In genomic region chr7:27473835-27474489, GRCm38 (mm10) we compare ENCODE assay signal across 8 mouse cellular contexts. TPM values are rescaled to one million over a fixed set of nuclear protein-coding genes. Genes with fewer than 3 reads are reported as not detected.
DNase-seq lines count a peak whose midpoint lies in the region; ATAC-seq and TF ChIP-seq lines count a peak whose summit lies in the region.

No protein-coding gene starts in this region.

- peak overlapping the region; percentile 81 for H3K4me2 ChIP-seq in heart, embryonic 11.5 days
- peak overlapping the region; percentile 86 for H3K4me2 ChIP-seq in CH12.LX (ENCODE audit: insufficient read depth, low read depth, poor library complexity, severe bottlenecking)
- H3K4me2 ChIP-seq in forebrain, embryonic 11.5 days (ENCODE audit: low read depth, low read length, severe bottlenecking) = peak overlapping the region; percentile 70
- H3K4me2 ChIP-seq in liver, embryonic 13.5 days = peak overlapping the region; percentile 79

- H3K4me3 ChIP-seq in heart, embryonic 11.5 days (ENCODE audit: low read depth, low read length) = peak overlapping the region; percentile 85
- peak overlapping the region; percentile 74 to 99 (median 85) for H3K4me3 ChIP-seq in CH12.LX (replicated peaks in 1 of 3; ENCODE audit: low read depth in 2 of 3, low read length in 2 of 3, poor library complexity in 1 of 3)
- peak overlapping the region; percentile 76 for H3K4me3 ChIP-seq in forebrain, embryonic 11.5 days (ENCODE audit: low read depth, low read length)
- H3K4me3 ChIP-seq in liver, embryonic 13.5 days (replicated peaks) = peak overlapping the region; percentile 83

- ATAC-seq in heart, embryonic 11.5 days (replicated peaks; ENCODE audit: insufficient number of reproducible peaks, low FRiP score, low TSS enrichment) = no peak
- no peak for ATAC-seq in forebrain, embryonic 11.5 days (replicated peaks; ENCODE audit: low FRiP score)
- no peak for ATAC-seq in liver, embryonic 13.5 days (ENCODE audit: low read depth)

- under 1% methylated on average over 34 of the region's 34 CpGs for WGBS in heart, embryonic 11.5 days (ENCODE audit: insufficient replicate concordance)
- under 1% methylated on average over 34 of the region's 34 CpGs for WGBS in forebrain, embryonic 11.5 days
- WGBS in liver, embryonic 13.5 days (ENCODE audit: insufficient replicate concordance) = under 1% methylated on average over 34 of the region's 34 CpGs

- no peaks in the 10 kb centered on the region for H3K27me3 ChIP-seq in heart, embryonic 11.5 days (ENCODE audit: control insufficient read depth, insufficient read depth, low read length)
- no peaks in the 10 kb centered on the region for H3K27me3 ChIP-seq in CH12.LX (replicated peaks)
- no peaks in the 10 kb centered on the region for H3K27me3 ChIP-seq in forebrain, embryonic 11.5 days (ENCODE audit: control insufficient read depth, insufficient read depth, low read length)
- H3K27me3 ChIP-seq in liver, embryonic 13.5 days = no peaks in the 10 kb centered on the region

- no peak for TF ChIP-seq RAD21 in CH12.LX (IDR thresholded peaks at IDR 0.05; ENCODE audit: low read depth, low read length)

- H3K4me1 ChIP-seq in heart, embryonic 11.5 days (ENCODE audit: control insufficient read depth, insufficient read depth, low read length) = peaks cover 14% of the 10 kb centered on the region; the same call in 1 of the 2 replicates
- H3K4me1 ChIP-seq in CH12.LX (ENCODE audit: control insufficient read depth in 1 of 2, insufficient read depth in 2 of 2) = peaks cover 9 to 23% of the 10 kb centered on the region in 2 experiments
- no peaks in the 10 kb centered on the region for H3K4me1 ChIP-seq in forebrain, embryonic 11.5 days (replicated peaks; ENCODE audit: control insufficient read depth, insufficient read depth, low read length)
- peaks cover 56% of the 10 kb centered on the region for H3K4me1 ChIP-seq in liver, embryonic 13.5 days (replicated peaks)

- peak overlapping the region; percentile 87 for H3K9ac ChIP-seq in heart, embryonic 11.5 days (ENCODE audit: low read depth, low read length)
- peak overlapping the region; percentile 51 for H3K9ac ChIP-seq in CH12.LX (ENCODE audit: insufficient read depth, low read depth)
- H3K9ac ChIP-seq in forebrain, embryonic 11.5 days (ENCODE audit: low read length) = peak overlapping the region; percentile 69
- peak overlapping the region; percentile 90 for H3K9ac ChIP-seq in liver, embryonic 13.5 days

- no peak for TF ChIP-seq CTCF in CH12.LX (conservative IDR thresholded peaks at IDR 0.05 in 1 of 2, IDR thresholded peaks at IDR 0.05 in 1 of 2; ENCODE audit: low read depth in 2 of 2, low read length in 2 of 2)

- TF ChIP-seq EP300 in CH12.LX (IDR thresholded peaks at IDR 0.05; ENCODE audit: low read length) = no peak

- H3K27ac ChIP-seq in heart, embryonic 11.5 days (ENCODE audit: low read depth, low read length) = peak overlapping the region; percentile 92
- peak overlapping the region; percentile 50 for H3K27ac ChIP-seq in CH12.LX (ENCODE audit: insufficient read depth, low read depth)
- peak overlapping the region; percentile 84 for H3K27ac ChIP-seq in forebrain, embryonic 11.5 days (ENCODE audit: low read depth, low read length)
- H3K27ac ChIP-seq in liver, embryonic 13.5 days = peak overlapping the region; percentile 96

- DNase-seq in heart, adult 8-10 months (ENCODE audit: low spot score) = no peak
- no peak for DNase-seq in CH12.LX (ENCODE audit: extremely low read depth)
- no peak for DNase-seq in forebrain, embryonic 11.5 days (ENCODE audit: low spot score)
- no peak for DNase-seq in liver, embryonic 13.5 days
- DNase-seq in B cell, adult 2 months = no peak
- DNase-seq in left cerebral cortex, postnatal 4 days = no peak
- no peak for DNase-seq in frontal cortex, postnatal 10 days (ENCODE audit: low spot score in 2 of 2)

- H3K79me2 ChIP-seq in CH12.LX (replicated peaks; ENCODE audit: control insufficient read depth, extremely low read depth, insufficient read depth, poor library complexity, severe bottlenecking) = no peaks in the 10 kb centered on the region

- intact Hi-C loops in left cerebral cortex, postnatal 4 days (cut with DNase I) = no loop called here

- in situ Hi-C loops in CH12.LX (cut with MboI; ENCODE audit: low pct_ligation_motif_present, low pct_unique_long_range_greater_than_20kb, low sequenced_read_pairs) = no loop called here

- no peaks in the 10 kb centered on the region for H3K9me3 ChIP-seq in heart, embryonic 11.5 days (replicated peaks; ENCODE audit: control insufficient read depth, low read length)
- H3K9me3 ChIP-seq in CH12.LX (replicated peaks; ENCODE audit: low read length) = no peaks in the 10 kb centered on the region
- no peaks in the 10 kb centered on the region for H3K9me3 ChIP-seq in forebrain, embryonic 11.5 days (ENCODE audit: control insufficient read depth, low read length)
- no peaks in the 10 kb centered on the region for H3K9me3 ChIP-seq in liver, embryonic 13.5 days (replicated peaks)

- peaks cover 4% of the 10 kb centered on the region; the same call in 1 of the 2 replicates for H3K36me3 ChIP-seq in heart, embryonic 11.5 days (ENCODE audit: control insufficient read depth, insufficient read depth, low read length)
- H3K36me3 ChIP-seq in CH12.LX (replicated peaks in 1 of 2; ENCODE audit: control insufficient read depth in 1 of 2, insufficient read depth in 1 of 2, low read length in 1 of 2) = peaks cover 0 to 12% of the 10 kb centered on the region in 2 experiments
- H3K36me3 ChIP-seq in forebrain, embryonic 11.5 days (ENCODE audit: control insufficient read depth, insufficient read depth, low read length) = peaks cover 9% of the 10 kb centered on the region; the same call in 1 of the 2 replicates
- H3K36me3 ChIP-seq in liver, embryonic 13.5 days = peaks cover 30% of the 10 kb centered on the region

- dilution Hi-C loops in CH12.LX (cut with MboI; ENCODE audit: extremely low pct_ligation_motif_present, extremely low pct_unique_long_range_greater_than_20kb, low sequenced_read_pairs) = no loop called here

- TF ChIP-seq POLR2A in CH12.LX (IDR thresholded peaks at IDR 0.05; ENCODE audit: low read depth, low read length) = no peak; the same call in 1 of the 2 replicates

TF ChIP-seq in CH12.LX, 34 proteins besides CTCF, POLR2A, EP300 and RAD21:
- TF ChIP-seq HCFC1 (IDR thresholded peaks at IDR 0.05; ENCODE audit: low read depth, low read length) = no peak
- peak; percentile 39; the same call in 1 of the 2 replicates for TF ChIP-seq NELFE (IDR thresholded peaks at IDR 0.05; ENCODE audit: low read depth, low read length)
- peak; percentile 70; the same call in 1 of the 2 replicates for TF ChIP-seq UBTF (IDR thresholded peaks at IDR 0.05; ENCODE audit: low read depth, low read length)

RNA-seq across cellular contexts. Expression of gene Sertad3, which starts 0.4 kb away (rescaled TPM):
- polyA plus RNA-seq in heart, embryonic 11.5 days (2014; fragmentation: Nextera tagmentation; extraction: Ambion mirVana) = 19.9 and 20.3 TPM in 2 replicates
- 1 to 10 TPM; 4.8 to 5.7 (median 5.6) TPM for total RNA-seq in heart, adult 8-10 months (2022)
- total RNA-seq in CH12.LX (2012; rRNA removed) (2.6 and 2.8 TPM in 2 replicates), CH12.LX (2014; rRNA removed) (2.7 and 3.9 TPM in 2 replicates)
- 1.8 and 2.7 TPM in 2 replicates for polyA plus RNA-seq in CH12.LX (2012; ENCODE audit: insufficient read length, low read depth)
- 23.0 and 23.4 TPM in 2 replicates for polyA plus RNA-seq in forebrain, embryonic 11.5 days (2014; fragmentation: Nextera tagmentation; extraction: Ambion mirVana)
- polyA plus RNA-seq in liver, embryonic 13.5 days (2015; fragmentation: Nextera tagmentation; extraction: Ambion mirVana) = 31.4 and 31.7 TPM in 2 replicates
- total RNA-seq in left cerebral cortex, postnatal 4 days (2021) = 1 to 10 TPM; 3.1 to 3.2 TPM

RNA-seq across cellular contexts. Expression of gene Sertad1, which starts 12.7 kb away (rescaled TPM):
- polyA plus RNA-seq in heart, embryonic 11.5 days (2014; fragmentation: Nextera tagmentation; extraction: Ambion mirVana) = 37.5 and 38.8 TPM in 2 replicates
- 10 to 100 TPM in 3 of 4 experiments, 1 to 10 TPM in 1; 8.4 to 11.5 (median 10.2) TPM for total RNA-seq in heart, adult 8-10 months (2022)
- total RNA-seq in CH12.LX (2012; rRNA removed) (8.0 and 8.3 TPM in 2 replicates), CH12.LX (2014; rRNA removed) (8.1 and 9.1 TPM in 2 replicates)
- 5.0 and 7.4 TPM in 2 replicates for polyA plus RNA-seq in CH12.LX (2012; ENCODE audit: insufficient read length, low read depth)
- 16.3 and 18.2 TPM in 2 replicates for polyA plus RNA-seq in forebrain, embryonic 11.5 days (2014; fragmentation: Nextera tagmentation; extraction: Ambion mirVana)
- 20.7 and 21.7 TPM in 2 replicates for polyA plus RNA-seq in liver, embryonic 13.5 days (2015; fragmentation: Nextera tagmentation; extraction: Ambion mirVana)
- 1 to 10 TPM; 3.3 to 3.5 TPM for total RNA-seq in left cerebral cortex, postnatal 4 days (2021)

RNA-seq across cellular contexts. Expression of gene Prx, which starts 25.2 kb away (rescaled TPM):
- polyA plus RNA-seq in heart, embryonic 11.5 days (2014; fragmentation: Nextera tagmentation; extraction: Ambion mirVana) = 0.76 and 0.96 TPM in 2 replicates
- 1 to 10 TPM in 1 of 4 experiments, under 1 TPM in 3; 0.75 to 1.0 (median 0.80) TPM for total RNA-seq in heart, adult 8-10 months (2022)
- total RNA-seq in CH12.LX (2012; rRNA removed) (0.21 TPM in 2 replicates), CH12.LX (2014; rRNA removed) (0.12 and 0.17 TPM in 2 replicates)
- polyA plus RNA-seq in CH12.LX (2012; ENCODE audit: insufficient read length, low read depth) = 0.41 and 0.60 TPM in 2 replicates
- 1.2 and 1.3 TPM in 2 replicates for polyA plus RNA-seq in forebrain, embryonic 11.5 days (2014; fragmentation: Nextera tagmentation; extraction: Ambion mirVana)
- 0.78 and 0.88 TPM in 2 replicates for polyA plus RNA-seq in liver, embryonic 13.5 days (2015; fragmentation: Nextera tagmentation; extraction: Ambion mirVana)
- 1 to 10 TPM; 2.6 to 2.7 TPM for total RNA-seq in left cerebral cortex, postnatal 4 days (2021)

RNA-seq across cellular contexts. Expression of gene Blvrb, which starts 26.2 kb away (rescaled TPM):
- polyA plus RNA-seq in heart, embryonic 11.5 days (2014; fragmentation: Nextera tagmentation; extraction: Ambion mirVana) = 106 and 121 TPM in 2 replicates
- 10 to 100 TPM; 27.7 to 29.2 (median 29.0) TPM for total RNA-seq in heart, adult 8-10 months (2022)
- 6.3 and 9.4 TPM in 2 replicates for total RNA-seq in CH12.LX (2012; rRNA removed)
- total RNA-seq in CH12.LX (2014; rRNA removed) = 2.8 and 4.3 TPM in 2 replicates
- polyA plus RNA-seq in CH12.LX (2012; ENCODE audit: insufficient read length, low read depth) = 5.0 and 7.6 TPM in 2 replicates
- 34.4 and 38.0 TPM in 2 replicates for polyA plus RNA-seq in forebrain, embryonic 11.5 days (2014; fragmentation: Nextera tagmentation; extraction: Ambion mirVana)
- polyA plus RNA-seq in liver, embryonic 13.5 days (2015; fragmentation: Nextera tagmentation; extraction: Ambion mirVana) = 831 and 956 TPM in 2 replicates
- 10 to 100 TPM in 1 of 2 experiments, 1 to 10 TPM in 1; 9.7 to 12.2 TPM for total RNA-seq in left cerebral cortex, postnatal 4 days (2021)

RNA-seq across cellular contexts. Expression of gene Sptbn4, which starts 26.5 kb away (rescaled TPM):
- polyA plus RNA-seq in heart, embryonic 11.5 days (2014; fragmentation: Nextera tagmentation; extraction: Ambion mirVana) = 0.23 and 0.30 TPM in 2 replicates
- total RNA-seq in heart, adult 8-10 months (2022) = under 1 TPM; 0.22 to 0.49 (median 0.30) TPM
- 0.29 and 0.38 TPM in 2 replicates for total RNA-seq in CH12.LX (2012; rRNA removed)
- 0.18 and 0.21 TPM in 2 replicates for total RNA-seq in CH12.LX (2014; rRNA removed)
- 0.20 and 0.24 TPM in 2 replicates for polyA plus RNA-seq in CH12.LX (2012; ENCODE audit: insufficient read length, low read depth)
- 0.19 and 0.28 TPM in 2 replicates for polyA plus RNA-seq in forebrain, embryonic 11.5 days (2014; fragmentation: Nextera tagmentation; extraction: Ambion mirVana)
- 0.07 and 0.10 TPM in 2 replicates for polyA plus RNA-seq in liver, embryonic 13.5 days (2015; fragmentation: Nextera tagmentation; extraction: Ambion mirVana)
- 10 to 100 TPM; 75.3 to 82.5 TPM for total RNA-seq in left cerebral cortex, postnatal 4 days (2021)
